Mouse (Mus musculus): ENCODE data around the gene Ccn5. TPM values are rescaled to one million over a fixed set of nuclear protein-coding genes. Genes with fewer than 3 reads are reported as not detected.

Ccn5 gene
- polyA plus RNA-seq (2012; rRNA removed) = 9.2 and 11.2 TPM in 2 replicates

- DNase-seq (ENCODE audit: low spot score) = peak; percentile 40
These were observed at the start of gene Ccn5 for GRCm38 (mm10) chr2:163820607-163821006. Gene Ccn5 (plus strand): TSS chr2:163820861.

DNA sequence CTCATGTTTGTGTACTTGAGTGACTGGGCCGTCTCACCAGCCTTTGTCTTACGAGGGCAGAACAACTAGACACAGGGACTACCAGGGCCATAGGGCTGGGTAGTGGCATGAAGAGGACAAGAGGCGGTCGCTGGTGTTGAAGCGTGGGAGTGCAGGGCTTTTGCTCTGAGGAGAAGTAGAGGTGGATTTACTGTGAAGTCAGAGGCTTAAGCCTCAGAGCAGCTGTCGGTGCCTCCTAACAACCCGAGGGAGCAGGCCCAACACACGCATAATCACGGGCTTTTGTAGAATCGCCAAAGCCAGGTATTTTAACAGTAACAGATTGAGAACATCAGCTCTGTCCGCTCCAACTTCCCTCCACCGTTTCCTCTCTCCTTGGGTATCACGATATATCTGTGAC lies 44.0 kb upstream of the Ccn5 start:
- DNase-seq (ENCODE audit: low spot score) = no peak

- no peak for DNase-seq (ENCODE audit: low spot score)
These were observed 43.6 kb upstream of the Ccn5 start for GRCm38 (mm10) chr2:163777061-163777460.

- DNase-seq (ENCODE audit: low spot score) = no peak
These were observed 41.8 kb upstream of the Ccn5 start for GRCm38 (mm10) chr2:163778896-163779295.

DNA sequence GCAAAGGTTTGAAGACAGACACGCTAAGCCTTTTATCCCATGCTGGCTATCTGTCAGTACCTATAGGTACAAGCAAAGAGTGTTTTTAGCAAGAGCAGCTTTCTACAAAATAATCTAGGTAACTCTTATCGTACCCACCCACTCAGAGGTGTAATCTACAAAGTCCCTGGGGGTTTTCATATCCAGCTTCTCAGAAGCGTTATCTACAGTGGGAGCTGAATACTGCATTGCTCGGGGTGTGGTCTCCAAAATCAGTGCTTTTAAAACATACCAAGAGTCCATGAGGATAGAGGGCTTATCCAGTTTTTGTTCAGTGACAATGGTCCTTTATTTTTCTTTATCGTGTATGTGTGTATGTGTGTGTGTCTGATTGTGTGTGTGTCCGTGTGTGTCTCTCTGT lies 37.3 kb upstream of the Ccn5 start:
- DNase-seq (ENCODE audit: low spot score) = no peak

DNA sequence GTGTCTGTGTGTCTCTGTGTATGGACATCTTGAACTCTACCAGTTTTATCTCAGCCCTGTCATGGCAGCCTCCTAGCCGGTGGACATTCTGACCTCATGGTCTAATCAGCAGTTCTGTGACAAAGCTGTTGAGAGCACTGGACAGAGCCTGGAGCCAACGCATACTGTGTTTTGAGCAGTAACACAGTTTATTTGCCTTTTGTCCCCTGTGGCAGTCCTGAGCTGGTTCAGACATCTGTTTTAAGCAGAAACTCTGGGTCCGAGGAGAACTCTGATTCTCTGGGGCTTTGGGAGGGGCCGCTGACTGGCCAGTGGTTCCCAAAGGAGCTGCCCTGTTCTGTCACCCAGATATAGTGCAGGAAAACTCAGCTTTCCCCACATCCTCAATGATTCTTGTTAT lies 36.8 kb upstream of the Ccn5 start:
- DNase-seq (ENCODE audit: low spot score) = no peak

- DNase-seq (ENCODE audit: low spot score) = no peak
These were observed 33.6 kb upstream of the Ccn5 start for GRCm38 (mm10) chr2:163787086-163787485.

GRCm38 (mm10) chr2:163787709-163788108 lies 33.0 kb upstream of the Ccn5 start:
- no peak for DNase-seq (ENCODE audit: low spot score)

- no peak for DNase-seq (ENCODE audit: low spot score)
These were observed 32.2 kb upstream of the Ccn5 start for GRCm38 (mm10) chr2:163788484-163788883.

DNA sequence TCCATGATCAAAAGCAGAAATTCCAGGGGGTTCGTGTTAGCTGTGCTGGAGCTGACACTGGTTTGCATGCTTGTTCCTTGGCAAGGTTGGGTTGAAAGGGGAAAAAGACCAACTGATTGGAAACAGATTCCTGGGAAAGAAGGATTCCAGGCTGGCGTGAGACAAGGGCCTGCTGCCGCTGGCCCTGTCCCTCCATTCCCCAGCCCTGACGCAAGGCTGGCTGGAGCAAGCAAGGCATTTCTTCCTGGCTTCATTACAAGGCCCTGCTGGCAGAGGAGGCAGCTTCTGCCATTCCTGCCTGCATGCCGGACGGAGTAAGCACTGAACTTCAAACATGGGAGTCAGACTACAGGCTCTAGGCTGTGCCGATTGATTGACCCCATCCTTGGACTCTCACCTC lies 22.2 kb upstream of the Ccn5 start:
- no peak for DNase-seq (ENCODE audit: low spot score)

- no peak for DNase-seq (ENCODE audit: low spot score)
These were observed 19.8 kb upstream of the Ccn5 start for GRCm38 (mm10) chr2:163800832-163801231.

DNA sequence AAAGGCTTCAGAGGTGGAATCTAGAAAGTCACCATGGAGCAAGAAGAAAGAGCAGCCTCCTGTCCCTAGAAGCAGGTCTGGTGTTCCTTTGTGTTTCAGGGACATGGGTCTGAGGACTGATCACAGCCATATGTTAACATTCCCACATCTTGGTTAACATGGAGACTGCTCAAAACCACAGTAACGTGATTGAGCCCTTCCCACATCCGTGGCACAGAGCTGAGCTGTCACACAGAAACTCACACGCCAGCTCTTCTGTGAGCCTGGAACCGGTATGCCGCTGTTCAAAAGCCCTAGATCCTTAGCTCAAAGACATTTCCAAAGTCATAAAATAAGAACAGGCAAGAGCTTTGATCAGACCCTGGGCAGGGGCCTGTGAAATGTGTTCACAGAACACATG lies 19.3 kb upstream of the Ccn5 start:
- no peak for DNase-seq (ENCODE audit: low spot score)

- no peak for DNase-seq (ENCODE audit: low spot score)
These were observed 16.8 kb upstream of the Ccn5 start for GRCm38 (mm10) chr2:163803838-163804237.

- DNase-seq (ENCODE audit: low spot score) = no peak
These were observed 11.5 kb upstream of the Ccn5 start for GRCm38 (mm10) chr2:163809166-163809565.

DNA sequence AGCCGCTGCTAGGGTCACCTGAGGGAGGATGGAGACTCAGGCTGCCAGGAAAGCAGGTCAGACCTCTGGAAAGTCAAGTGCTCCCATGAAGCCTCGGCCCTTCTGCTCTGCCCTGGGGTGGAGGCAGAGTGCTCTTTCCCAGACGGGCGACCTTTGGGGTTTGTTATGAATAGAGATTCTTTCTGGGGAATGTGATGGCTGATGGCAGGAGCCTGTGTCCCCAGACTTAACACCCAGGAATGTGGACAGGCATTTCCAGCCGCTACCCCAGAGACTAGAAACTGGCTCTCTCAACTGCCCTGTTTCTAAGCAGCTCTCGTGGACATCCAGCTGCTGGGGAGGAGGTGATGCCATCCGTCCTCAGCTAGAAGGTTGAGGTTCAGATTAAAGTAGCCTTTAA lies 11.0 kb upstream of the Ccn5 start:
- no peak for DNase-seq (ENCODE audit: low spot score)

GRCm38 (mm10) chr2:163813077-163813476 lies 7.6 kb upstream of the Ccn5 start:
- DNase-seq (ENCODE audit: low spot score) = no peak

GRCm38 (mm10) chr2:163814739-163815465 lies 5.8 kb upstream of the Ccn5 start:
- DNase-seq (ENCODE audit: low spot score) = no peak

GRCm38 (mm10) chr2:163823248-163823647 lies 2.6 kb downstream of the Ccn5 start:
- no peak for DNase-seq (ENCODE audit: low spot score)

DNA sequence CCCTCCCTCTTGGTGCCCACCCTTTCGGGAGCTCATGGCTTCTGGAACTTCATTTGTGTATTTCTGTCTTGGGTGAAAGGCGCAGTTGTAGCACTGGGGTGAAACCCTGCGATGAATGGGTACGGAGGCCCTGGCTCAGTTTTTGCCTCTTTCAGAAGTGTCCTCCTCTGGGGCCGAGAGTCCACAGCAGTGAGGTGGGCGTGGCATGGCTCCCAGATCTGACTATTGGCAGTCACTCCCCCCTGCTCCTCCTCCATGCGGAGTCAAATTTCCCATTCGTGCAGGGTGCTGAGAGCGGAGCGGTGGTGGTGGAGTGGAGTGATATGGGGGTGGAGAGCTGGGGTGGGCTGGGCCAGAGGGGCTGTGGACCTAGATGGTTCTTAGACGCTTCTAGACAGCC lies 3.1 kb downstream of the Ccn5 start:
- DNase-seq (ENCODE audit: low spot score) = no peak

- DNase-seq (ENCODE audit: low spot score) = no peak
These were observed 5.2 kb downstream of the Ccn5 start for GRCm38 (mm10) chr2:163825861-163826260.

- DNase-seq (ENCODE audit: low spot score) = no peak
These were observed 5.8 kb downstream of the Ccn5 start for GRCm38 (mm10) chr2:163826494-163826893.

DNA sequence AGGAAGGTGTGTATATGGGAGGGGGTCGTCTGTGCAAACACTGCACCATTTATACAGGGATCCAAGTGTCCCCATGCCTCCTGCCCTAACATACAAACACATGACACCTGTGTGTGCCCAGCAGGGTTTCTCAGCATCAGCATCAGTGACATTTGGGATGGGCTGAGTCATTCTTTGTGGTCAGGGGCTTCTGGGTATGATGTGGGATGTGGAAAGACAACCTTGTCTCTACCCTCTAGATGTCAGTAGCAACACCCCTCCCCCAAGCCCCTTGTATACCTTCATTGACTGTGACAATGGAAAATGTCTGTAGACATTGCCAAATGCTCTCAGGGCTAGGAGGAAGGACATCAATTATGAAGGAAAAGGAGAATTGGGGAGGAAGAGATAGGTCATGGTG lies 10.5 kb downstream of the Ccn5 start:
- DNase-seq (ENCODE audit: low spot score) = no peak

DNA sequence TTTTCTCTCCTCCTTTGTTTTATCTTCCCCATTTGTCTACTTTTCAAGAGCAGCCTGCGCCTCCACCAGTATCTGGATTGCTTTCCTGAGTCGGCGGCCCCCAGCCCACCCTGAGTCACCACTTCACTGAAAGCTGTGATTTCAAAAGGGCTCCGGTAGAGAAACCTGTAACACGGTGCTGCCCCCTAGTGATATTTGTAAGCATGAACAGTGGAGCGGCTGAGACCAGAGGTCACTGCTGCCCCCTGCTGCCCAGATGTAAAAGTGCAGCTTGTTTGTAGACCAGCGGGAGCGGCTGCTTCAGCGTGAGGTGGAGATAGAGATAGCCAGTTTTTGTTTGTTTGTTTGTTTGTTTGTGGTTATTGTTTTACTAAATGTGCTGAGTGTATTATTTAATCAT lies 17.4 kb downstream of the Ccn5 start:
- DNase-seq (ENCODE audit: low spot score) = peak; percentile 55

DNA sequence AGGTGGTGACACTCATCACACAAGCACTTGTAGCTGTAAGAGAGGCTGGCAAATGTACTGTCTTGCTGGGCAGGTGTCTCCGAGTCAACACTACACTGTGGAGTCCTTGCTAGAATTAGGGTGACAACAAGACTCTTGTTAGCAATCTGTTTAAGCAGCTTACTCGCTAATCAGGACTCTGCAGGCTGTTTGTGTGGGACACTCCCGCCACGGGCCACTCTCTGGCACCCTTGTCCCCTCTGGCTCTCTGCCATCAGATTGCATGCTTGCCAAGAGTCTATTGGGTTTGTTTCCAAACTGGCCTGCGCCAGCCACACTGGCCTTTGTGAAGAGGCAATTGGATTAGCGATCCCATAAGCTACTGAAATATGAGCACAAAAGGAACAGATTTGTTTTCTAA lies 18.9 kb downstream of the Ccn5 start:
- no peak for DNase-seq (ENCODE audit: low spot score)
